Mouse (Mus musculus): Measurements from ENCODE around the gene Pcbp3. TPM values are rescaled to one million over a fixed set of nuclear protein-coding genes. Genes with fewer than 3 reads are reported as not detected.

The Pcbp3 gene
- 10.1 TPM for polyA plus RNA-seq (2014; fragmentation: Illumina TruSeq; extraction: RNeasy Lipid Tissue Mini Kit (QIAGEN cat#74804); ENCODE audit: low read depth, low replicate concordance)

DNA sequence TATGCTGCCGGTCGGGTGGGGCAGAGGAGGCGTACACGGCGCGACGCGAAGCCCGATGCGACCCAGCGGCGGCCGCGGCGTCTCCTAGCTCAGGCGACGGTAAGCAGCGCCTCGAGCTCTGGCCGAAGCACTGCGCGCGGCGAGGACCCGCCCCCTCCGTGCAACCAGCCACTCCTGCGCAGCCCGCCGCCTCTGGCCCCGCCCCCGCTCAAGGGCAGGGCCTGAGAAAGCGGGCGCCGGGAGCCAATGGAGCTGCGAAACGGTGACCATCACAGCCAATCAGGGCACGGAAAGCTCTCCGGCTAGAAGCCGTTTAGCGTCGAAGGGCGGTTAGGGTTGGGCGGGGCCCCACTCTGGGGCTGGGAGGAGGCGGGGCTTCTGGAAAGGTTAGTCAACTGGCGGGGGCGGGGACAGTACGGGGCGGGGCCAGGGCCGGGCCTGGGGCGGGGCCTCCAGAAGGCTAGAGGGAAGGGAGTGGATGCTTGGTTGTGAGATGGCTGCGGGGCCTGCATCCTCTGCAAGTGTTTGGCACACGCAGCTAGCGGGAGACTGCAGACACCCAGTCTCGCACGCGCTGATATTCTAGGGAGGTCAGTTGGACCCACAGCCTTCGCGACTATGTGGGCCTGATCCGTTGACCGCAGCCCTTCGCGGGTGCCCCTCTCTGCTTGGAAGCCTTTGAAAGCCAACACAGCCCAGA is at the start of gene Pcbp3:
TSS of gene Pcbp3 (minus strand) at position 98 of the 700 bp plus-strand sequence.

DNA sequence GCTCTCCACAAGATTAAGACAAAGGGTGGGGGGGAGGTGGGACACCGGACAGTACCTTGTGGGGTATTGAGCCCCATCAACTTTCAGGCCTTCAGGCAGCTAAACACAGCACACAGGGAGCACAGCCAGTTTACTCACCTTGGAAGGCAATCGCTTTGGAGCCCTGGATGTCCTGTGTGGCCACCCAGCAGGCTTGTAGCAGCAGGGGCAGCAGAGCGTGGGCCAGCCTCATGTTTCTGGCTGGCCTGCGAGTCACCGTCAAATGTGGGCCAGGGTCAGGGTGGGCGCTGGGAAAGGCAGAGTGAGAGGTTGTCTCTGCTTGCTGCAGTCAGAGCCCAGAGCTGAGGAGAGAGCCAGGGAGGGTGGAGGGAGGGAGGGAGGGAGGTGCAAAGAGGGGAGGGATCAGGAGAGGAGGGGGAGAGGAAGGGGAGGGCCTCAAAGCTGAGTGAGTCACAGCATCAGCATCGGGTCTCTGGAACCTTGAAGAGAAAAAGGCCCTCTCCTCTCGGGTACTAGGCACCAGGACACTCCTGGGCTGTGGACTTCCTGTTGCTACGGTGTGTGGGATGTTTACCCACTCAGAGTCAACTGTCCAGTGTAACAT is 235.9 kb downstream of the Pcbp3 start, which contains the start of gene Col6a1:
TSS of gene Col6a1 (minus strand) at position 487 of the 604 bp plus-strand sequence.

Other genes starting within 250 kb of the Pcbp3 start
- gene Col6a1, start 235.7 kb downstream of the Pcbp3 start, polyA plus RNA-seq (2014; fragmentation: Illumina TruSeq; extraction: RNeasy Lipid Tissue Mini Kit (QIAGEN cat#74804); ENCODE audit: low read depth, low replicate concordance): 40.3 TPM
- gene Slc19a1, start 70.4 kb upstream of the Pcbp3 start, polyA plus RNA-seq (2014; fragmentation: Illumina TruSeq; extraction: RNeasy Lipid Tissue Mini Kit (QIAGEN cat#74804); ENCODE audit: low read depth, low replicate concordance): 0.70 TPM
- 5.2 TPM for gene Col18a1, start 204.7 kb upstream of the Pcbp3 start, polyA plus RNA-seq (2014; fragmentation: Illumina TruSeq; extraction: RNeasy Lipid Tissue Mini Kit (QIAGEN cat#74804); ENCODE audit: low read depth, low replicate concordance)

All from adrenal gland, adult 10 weeks (tissue).